Mouse (Mus musculus): Measurements from ENCODE around the gene Dot1l.

DNA sequence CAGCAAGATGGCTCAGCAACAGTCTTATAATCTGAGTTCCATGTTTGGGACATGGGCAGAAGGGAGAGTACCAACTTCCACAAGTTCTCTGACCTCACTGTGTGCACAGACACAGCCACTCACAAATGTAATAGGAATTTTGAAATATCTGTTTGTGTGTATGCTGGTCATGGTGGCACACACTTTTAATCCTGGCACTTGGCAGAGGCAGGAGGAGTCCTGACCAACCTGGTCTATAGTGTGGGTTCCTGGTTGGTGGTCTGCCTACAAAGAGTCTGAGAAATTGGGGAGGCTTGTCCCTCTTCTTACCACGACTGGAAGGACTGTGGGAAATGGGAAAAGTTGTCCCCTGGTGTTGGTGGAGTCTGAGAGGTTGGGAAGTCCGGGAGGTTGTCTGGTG is 1.5 kb downstream of the Dot1l start:
- no peak for TF ChIP-seq POLR2A (IDR thresholded peaks at IDR 0.05; ENCODE audit: low read depth, low read length)
- TF ChIP-seq CTCF (IDR thresholded peaks at IDR 0.05; ENCODE audit: borderline replicate concordance, insufficient read depth, low read length) = no peak

Data from embryonic fibroblast, embryonic 13.5 days (primary cell).